Mouse (Mus musculus) liver, adult 2 months (tissue): Measurements from ENCODE around the gene Psmd10.

Source experiments
- CTCF ChIP-seq: fragments of 200-500 bp; IDR thresholded peaks from 2 replicates; pipeline ENCODE4 v1.5.1; 2011; ENCODE audit warnings: low read depth, low read length, control low read depth
- POLR2A ChIP-seq: fragments of 200-500 bp; IDR thresholded peaks from 2 replicates; pipeline ENCODE4 v1.6.1; 2011; ENCODE audit warnings: low read length, control low read depth; ENCODE audit not compliant: insufficient read depth; ENCODE audit errors: extremely low read depth

DNA sequence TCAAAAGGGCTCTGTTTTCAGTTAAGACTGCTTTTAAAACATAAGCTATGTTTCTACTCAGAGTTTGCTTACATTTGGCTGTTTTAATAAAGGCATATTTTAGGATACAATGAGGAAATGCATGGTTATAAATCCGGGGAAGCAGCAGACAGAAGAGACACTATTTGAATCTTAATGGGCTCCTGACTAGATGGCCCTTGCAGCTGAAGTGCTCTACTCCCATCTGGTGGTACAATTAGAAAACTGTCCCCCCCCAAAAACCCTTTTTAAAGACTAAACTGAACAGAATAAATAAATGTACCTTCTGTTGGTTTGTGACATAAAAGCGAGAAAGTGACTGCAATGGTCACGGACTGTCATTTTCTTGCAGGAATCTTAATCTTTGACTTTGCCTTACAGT lies 24.5 kb downstream of the Psmd10 start:
- no peak for TF ChIP-seq CTCF
- TF ChIP-seq POLR2A: no peak
